Mouse (Mus musculus) cerebellum, postnatal 10 days (tissue): ENCODE measurements around the gene Efhd1.

Experiments
- DNase-seq, 2 experiments: peaks; one replicate each; pipeline ENCODE4 v3.0.0; 2021; ENCODE audit warnings: mixed read lengths in 2 of 2

The Efhd1 gene

GRCm38 (mm10) chr1:87312681-87313080 is 48.5 kb downstream of the Efhd1 start:
- DNase-seq: no peak

DNA sequence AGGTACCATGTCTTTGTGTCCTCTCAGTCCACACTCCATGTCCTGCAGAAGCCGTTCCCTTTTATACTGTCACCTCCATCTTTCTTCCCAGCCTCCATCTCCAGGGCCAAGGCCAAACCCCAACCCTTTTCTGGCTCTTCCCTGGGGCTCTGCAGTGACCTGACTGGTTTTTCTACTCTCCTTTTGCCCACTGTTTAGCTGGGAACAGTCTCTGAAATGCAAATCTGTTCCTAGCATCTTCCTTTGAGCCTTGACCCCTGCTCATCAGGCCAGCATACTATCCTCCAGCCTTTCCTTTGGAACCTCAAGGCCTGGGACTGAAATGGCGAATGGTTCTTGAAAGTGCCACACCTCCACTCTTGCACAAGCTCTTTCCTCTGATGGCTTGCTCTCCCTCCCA is 49.0 kb downstream of the Efhd1 start:
- no peak for DNase-seq

DNA sequence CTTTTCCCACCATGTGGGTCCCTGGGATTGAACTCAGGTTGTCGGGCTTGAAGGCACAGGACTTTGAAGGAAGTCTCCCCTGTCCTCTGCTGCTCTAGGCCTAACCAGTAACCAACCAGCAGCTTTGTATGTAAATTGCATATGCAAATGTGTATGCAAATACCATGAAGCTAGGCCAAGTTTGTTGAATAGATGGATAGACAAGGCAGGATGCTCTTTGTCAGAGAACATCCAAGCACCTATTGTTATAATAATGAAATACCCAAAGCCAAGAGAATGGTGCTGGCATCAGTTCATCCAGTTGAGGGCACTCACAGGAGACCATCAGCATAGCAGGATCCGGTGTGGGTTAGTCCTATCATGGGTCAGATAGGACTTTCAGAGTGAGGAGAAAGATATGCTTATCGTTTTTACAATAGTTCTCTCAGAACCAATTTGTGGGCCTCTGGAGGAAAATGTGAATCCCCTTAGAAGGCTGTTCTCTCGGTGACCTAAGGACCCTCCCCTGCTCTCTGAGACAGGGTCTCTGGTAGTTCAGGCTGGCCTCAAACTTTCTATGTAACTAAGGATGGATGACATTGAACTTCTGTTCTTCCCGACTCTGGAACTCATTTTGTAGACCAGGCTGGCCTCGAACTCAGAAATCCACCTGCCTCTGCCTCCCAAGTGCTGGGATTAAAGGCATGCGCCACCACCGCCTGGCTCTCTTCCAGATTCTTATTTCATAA is 49.8 kb downstream of the Efhd1 start:
- DNase-seq: no peak

GRCm38 (mm10) chr1:87315431-87315830 is 51.3 kb downstream of the Efhd1 start:
- DNase-seq: no peak

GRCm38 (mm10) chr1:87315894-87316293 is 51.7 kb downstream of the Efhd1 start:
- DNase-seq: no peak

- DNase-seq: peak; percentile 74 to 82
Observed at GRCm38 (mm10) chr1:87316672-87317071, 52.5 kb downstream of the Efhd1 start.

- no peak for DNase-seq
Observed at GRCm38 (mm10) chr1:87321071-87321470, 56.9 kb downstream of the Efhd1 start.

DNA sequence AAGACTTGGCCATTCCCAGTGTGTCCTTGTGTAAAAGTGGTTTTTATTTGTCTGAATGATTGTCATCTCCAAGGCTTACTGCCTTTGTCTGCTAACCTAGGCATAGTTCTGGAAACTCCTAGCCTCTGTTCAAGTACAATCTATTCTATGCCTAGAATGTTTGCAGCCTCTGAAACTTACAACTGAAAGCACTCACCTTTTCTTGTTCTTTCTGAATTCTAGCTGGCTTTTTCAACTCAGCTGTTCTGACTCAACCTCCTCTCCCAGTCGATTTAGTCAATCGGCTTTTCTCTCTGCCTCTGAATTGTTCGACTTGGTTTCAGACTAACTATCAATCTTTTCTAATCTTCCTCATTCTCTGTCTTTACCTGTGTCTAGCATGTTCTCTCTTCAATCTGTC is 58.6 kb downstream of the Efhd1 start:
- no peak for DNase-seq

GRCm38 (mm10) chr1:87324649-87325048 is 60.5 kb downstream of the Efhd1 start:
- DNase-seq: no peak

DNA sequence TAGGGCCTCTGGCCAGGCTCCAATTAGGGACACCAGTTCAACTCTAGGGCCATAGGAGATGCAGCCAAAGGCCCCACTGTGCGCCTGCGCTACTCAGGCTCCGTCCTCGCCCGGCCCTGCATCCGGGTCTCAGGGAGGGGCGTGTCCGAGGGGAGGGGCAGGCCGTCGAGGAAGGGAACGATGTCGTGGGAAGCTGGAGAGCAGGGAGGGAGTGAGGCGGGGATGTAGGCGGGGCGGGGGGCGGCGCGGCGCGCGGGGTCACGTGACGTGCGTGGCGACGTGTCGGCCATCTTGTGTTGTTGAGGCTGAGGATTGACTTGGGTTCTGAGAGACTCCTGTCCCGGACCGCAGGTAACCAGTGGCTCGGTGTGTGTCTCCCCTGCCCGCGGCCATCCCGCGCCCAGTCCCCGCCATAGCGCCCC is 62.6 kb downstream of the Efhd1 start, which contains the start of gene Gigyf2:
Gigyf2 (plus strand) TSS at position 257 of the 422 bp plus-strand sequence.
- DNase-seq: peak; percentile 99

- peak in 1 of 2 experiments; percentile 64 for DNase-seq
Observed at GRCm38 (mm10) chr1:87327165-87327861, 63.1 kb downstream of the Efhd1 start.

- DNase-seq: no peak
Observed at GRCm38 (mm10) chr1:87331774-87332173, 67.6 kb downstream of the Efhd1 start.

DNA sequence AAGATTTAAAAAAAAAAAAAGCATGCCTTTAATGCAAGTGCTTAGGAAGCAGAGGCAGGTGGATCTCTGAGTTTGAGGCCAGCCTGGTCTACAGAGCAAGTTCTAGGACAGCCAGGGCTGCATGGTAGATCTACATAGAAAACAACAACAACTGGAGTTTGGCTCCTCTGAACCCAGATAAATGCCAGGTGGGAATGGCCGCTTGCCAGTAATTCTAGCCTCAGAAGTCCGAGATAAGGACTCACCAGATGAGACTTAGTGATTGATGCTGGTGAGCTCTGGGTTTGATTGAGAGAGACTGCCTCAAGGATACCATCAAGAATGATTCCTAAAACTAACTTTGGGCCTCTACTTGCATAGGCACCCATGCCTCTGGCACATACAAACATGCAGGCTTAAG is 86.4 kb downstream of the Efhd1 start:
- peak; percentile 17 to 20 for DNase-seq

DNA sequence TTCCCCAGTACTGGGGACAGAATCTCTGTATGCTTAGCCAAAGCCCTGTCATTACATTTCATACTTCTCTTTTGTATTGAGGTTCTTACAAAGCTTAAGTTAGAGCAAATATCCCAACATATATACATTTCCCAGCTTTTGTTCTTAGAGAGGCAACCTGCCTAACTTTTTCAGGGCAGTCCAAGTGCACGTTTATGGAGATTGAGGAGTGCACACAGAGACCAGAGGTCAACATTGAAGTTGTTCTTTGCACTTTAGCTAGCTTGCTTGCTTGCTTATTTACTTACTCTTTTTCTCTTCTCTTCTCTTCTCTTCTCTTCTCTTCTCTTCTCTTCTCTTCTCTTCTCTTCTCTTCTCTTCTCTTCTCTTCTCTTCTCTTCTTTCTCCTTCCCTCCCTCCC is 96.1 kb downstream of the Efhd1 start:
- no peak for DNase-seq
